Mouse (Mus musculus): ENCODE measurements around the gene Sh3bgrl. TPM values are rescaled to one million over a fixed set of nuclear protein-coding genes. Genes with fewer than 3 reads are reported as not detected.

Gene Sh3bgrl
- polyA plus RNA-seq, 1 experiment from 2014 or later = 115 TPM

- 62% methylated on average over 1 of the region's 1 CpGs for WGBS
- no peak overlapping the region for H3K4me2 ChIP-seq (ENCODE audit: low read length)
- no peak for ATAC-seq (replicated peaks; ENCODE audit: low FRiP score, low TSS enrichment, low read depth)
- no peak overlapping the region for H3K27ac ChIP-seq (ENCODE audit: low read depth)
- no peak overlapping the region for H3K4me3 ChIP-seq (ENCODE audit: low read depth, low read length)
- H3K4me1 ChIP-seq (replicated peaks; ENCODE audit: control insufficient read depth, insufficient read depth, low read length) = no peaks in the 10 kb centered on the region
- H3K9me3 ChIP-seq (ENCODE audit: control insufficient read depth, low read length) = no peaks in the 10 kb centered on the region
- H3K36me3 ChIP-seq (ENCODE audit: control insufficient read depth, insufficient read depth, low read length) = no peaks in the 10 kb centered on the region
- H3K9ac ChIP-seq (ENCODE audit: low read length) = no peak overlapping the region
- no peaks in the 10 kb centered on the region for H3K27me3 ChIP-seq (replicated peaks; ENCODE audit: control insufficient read depth, insufficient read depth, low read length)
- DNase-seq (ENCODE audit: low spot score) = no peak
Measured at GRCm38 (mm10) chrX:109098511-109098910, 3.3 kb downstream of the Sh3bgrl start.

GRCm38 (mm10) chrX:109100441-109100840 lies 5.3 kb downstream of the Sh3bgrl start:
- H3K9me3 ChIP-seq (ENCODE audit: control insufficient read depth, low read length) = no peaks in the 10 kb centered on the region
- no peaks in the 10 kb centered on the region for H3K4me1 ChIP-seq (replicated peaks; ENCODE audit: control insufficient read depth, insufficient read depth, low read length)
- no peak overlapping the region for H3K9ac ChIP-seq (ENCODE audit: low read length)
- H3K4me2 ChIP-seq (ENCODE audit: low read length) = no peak overlapping the region
- ATAC-seq (replicated peaks; ENCODE audit: low FRiP score, low TSS enrichment, low read depth) (no peak), DNase-seq (ENCODE audit: low spot score) (no peak)
- 86% methylated on average over 2 of the region's 2 CpGs for WGBS
- no peaks in the 10 kb centered on the region for H3K36me3 ChIP-seq (ENCODE audit: control insufficient read depth, insufficient read depth, low read length)
- no peaks in the 10 kb centered on the region for H3K27me3 ChIP-seq (replicated peaks; ENCODE audit: control insufficient read depth, insufficient read depth, low read length)
- H3K27ac ChIP-seq (ENCODE audit: low read depth) = no peak overlapping the region
- no peak overlapping the region for H3K4me3 ChIP-seq (ENCODE audit: low read depth, low read length)

GRCm38 (mm10) chrX:109108117-109108805 lies 13.1 kb downstream of the Sh3bgrl start:
- Histone ChIP-seq H3K27ac (ENCODE audit: low read depth) (no peak overlapping the region), H3K27me3 (replicated peaks; ENCODE audit: control insufficient read depth, insufficient read depth, low read length) (no peaks in the 10 kb centered on the region), H3K9ac (ENCODE audit: low read length) (no peak overlapping the region), H3K4me3 (ENCODE audit: low read depth, low read length) (no peak overlapping the region), H3K9me3 (ENCODE audit: control insufficient read depth, low read length) (no peaks in the 10 kb centered on the region), H3K4me2 (ENCODE audit: low read length) (no peak overlapping the region), H3K36me3 (ENCODE audit: control insufficient read depth, insufficient read depth, low read length) (no peaks in the 10 kb centered on the region), H3K4me1 (replicated peaks; ENCODE audit: control insufficient read depth, insufficient read depth, low read length) (no peaks in the 10 kb centered on the region)
- ATAC-seq (replicated peaks; ENCODE audit: low FRiP score, low TSS enrichment, low read depth) (no peak), DNase-seq (ENCODE audit: low spot score) (no peak)
- WGBS = 38% methylated on average over 1 of the region's 1 CpGs

GRCm38 (mm10) chrX:109112885-109113284 lies 17.7 kb downstream of the Sh3bgrl start:
- WGBS = 85% methylated on average over 1 of the region's 1 CpGs
- no peak overlapping the region for H3K4me2 ChIP-seq (ENCODE audit: low read length)

GRCm38 (mm10) chrX:109113401-109114280 lies 18.5 kb downstream of the Sh3bgrl start:
- Histone ChIP-seq H3K9ac (ENCODE audit: low read length) (no peak overlapping the region), H3K4me2 (ENCODE audit: low read length) (no peak overlapping the region), H3K4me3 (ENCODE audit: low read depth, low read length) (no peak overlapping the region), H3K27ac (ENCODE audit: low read depth) (no peak overlapping the region), H3K27me3 (replicated peaks; ENCODE audit: control insufficient read depth, insufficient read depth, low read length) (no peaks in the 10 kb centered on the region), H3K4me1 (replicated peaks; ENCODE audit: control insufficient read depth, insufficient read depth, low read length) (no peaks in the 10 kb centered on the region), H3K9me3 (ENCODE audit: control insufficient read depth, low read length) (no peaks in the 10 kb centered on the region), H3K36me3 (ENCODE audit: control insufficient read depth, insufficient read depth, low read length) (no peaks in the 10 kb centered on the region)
- 40% methylated on average over 7 of the region's 7 CpGs for WGBS
- DNase-seq (ENCODE audit: low spot score) = no peak
- no peak for ATAC-seq (replicated peaks; ENCODE audit: low FRiP score, low TSS enrichment, low read depth)

More at GRCm38 (mm10) chrX:109112885-109113284, 17.7 kb downstream of the Sh3bgrl start:
- no peaks in the 10 kb centered on the region for H3K36me3 ChIP-seq (ENCODE audit: control insufficient read depth, insufficient read depth, low read length)
- ATAC-seq (replicated peaks; ENCODE audit: low FRiP score, low TSS enrichment, low read depth) (no peak), DNase-seq (ENCODE audit: low spot score) (no peak)
- H3K9ac ChIP-seq (ENCODE audit: low read length) = no peak overlapping the region
- no peaks in the 10 kb centered on the region for H3K4me1 ChIP-seq (replicated peaks; ENCODE audit: control insufficient read depth, insufficient read depth, low read length)
- H3K27me3 ChIP-seq (replicated peaks; ENCODE audit: control insufficient read depth, insufficient read depth, low read length) = no peaks in the 10 kb centered on the region
- H3K9me3 ChIP-seq (ENCODE audit: control insufficient read depth, low read length) = no peaks in the 10 kb centered on the region
- H3K4me3 ChIP-seq (ENCODE audit: low read depth, low read length) = no peak overlapping the region
- H3K27ac ChIP-seq (ENCODE audit: low read depth) = no peak overlapping the region

GRCm38 (mm10) chrX:109119829-109120826 lies 25.0 kb downstream of the Sh3bgrl start:
- ATAC-seq (replicated peaks; ENCODE audit: low FRiP score, low TSS enrichment, low read depth) (no peak), DNase-seq (ENCODE audit: low spot score) (no peak)
- 70% methylated on average over 14 of the region's 14 CpGs for WGBS
- Histone ChIP-seq H3K4me2 (ENCODE audit: low read length) (no peak overlapping the region), H3K36me3 (ENCODE audit: control insufficient read depth, insufficient read depth, low read length) (no peaks in the 10 kb centered on the region), H3K27me3 (replicated peaks; ENCODE audit: control insufficient read depth, insufficient read depth, low read length) (no peaks in the 10 kb centered on the region), H3K27ac (ENCODE audit: low read depth) (no peak overlapping the region; the same call in 1 of the 2 replicates), H3K9ac (ENCODE audit: low read length) (no peak overlapping the region), H3K4me1 (replicated peaks; ENCODE audit: control insufficient read depth, insufficient read depth, low read length) (peaks cover 9% of the 10 kb centered on the region; the same call in 1 of the 2 replicates), H3K4me3 (ENCODE audit: low read depth, low read length) (no peak overlapping the region), H3K9me3 (ENCODE audit: control insufficient read depth, low read length) (no peaks in the 10 kb centered on the region)

- Histone ChIP-seq H3K36me3 (ENCODE audit: control insufficient read depth, insufficient read depth, low read length) (no peaks in the 10 kb centered on the region), H3K4me1 (replicated peaks; ENCODE audit: control insufficient read depth, insufficient read depth, low read length) (peaks cover 9% of the 10 kb centered on the region; the same call in 1 of the 2 replicates), H3K4me3 (ENCODE audit: low read depth, low read length) (no peak overlapping the region), H3K27me3 (replicated peaks; ENCODE audit: control insufficient read depth, insufficient read depth, low read length) (no peaks in the 10 kb centered on the region), H3K4me2 (ENCODE audit: low read length) (no peak overlapping the region), H3K9ac (ENCODE audit: low read length) (no peak overlapping the region), H3K9me3 (ENCODE audit: control insufficient read depth, low read length) (no peaks in the 10 kb centered on the region), H3K27ac (ENCODE audit: low read depth) (no peak overlapping the region)
- DNase-seq (ENCODE audit: low spot score) (no peak), ATAC-seq (replicated peaks; ENCODE audit: low FRiP score, low TSS enrichment, low read depth) (no peak)
- whole genome bisulfite sequencing = 31% methylated on average over 9 of the region's 9 CpGs
Measured at GRCm38 (mm10) chrX:109121161-109121560, 26.0 kb downstream of the Sh3bgrl start.

- Histone ChIP-seq H3K27me3 (replicated peaks; ENCODE audit: control insufficient read depth, insufficient read depth, low read length) (no peaks in the 10 kb centered on the region), H3K4me1 (replicated peaks; ENCODE audit: control insufficient read depth, insufficient read depth, low read length) (peaks cover 14% of the 10 kb centered on the region; the same call in 1 of the 2 replicates), H3K36me3 (ENCODE audit: control insufficient read depth, insufficient read depth, low read length) (no peaks in the 10 kb centered on the region), H3K9ac (ENCODE audit: low read length) (no peak overlapping the region), H3K27ac (ENCODE audit: low read depth) (0 out of 2 replicates have a peak overlapping the region, but pooled peaks have one; percentile 38), H3K4me2 (ENCODE audit: low read length) (no peak overlapping the region), H3K9me3 (ENCODE audit: control insufficient read depth, low read length) (no peaks in the 10 kb centered on the region), H3K4me3 (ENCODE audit: low read depth, low read length) (no peak overlapping the region)
- WGBS = 19% methylated on average over 1 of the region's 1 CpGs
- ATAC-seq (replicated peaks; ENCODE audit: low FRiP score, low TSS enrichment, low read depth) (no peak), DNase-seq (ENCODE audit: low spot score) (no peak)
Measured at GRCm38 (mm10) chrX:109122670-109123069, 27.5 kb downstream of the Sh3bgrl start.
